Mouse (Mus musculus) MEL (cell line): Measurements from ENCODE around the gene Ilf2. TPM values are rescaled to one million over a fixed set of nuclear protein-coding genes. Genes with fewer than 3 reads are reported as not detected.

ENCODE experiments used
- DNase-seq: peaks from one replicate; pipeline ENCODE4 v3.0.0; 2011; ENCODE audit warnings: low read depth, low spot score
- H3K27ac ChIP-seq: 2 replicates; pipeline ENCODE4 v1.5.1; 2012; ENCODE audit warnings: low read depth, mild to moderate bottlenecking, control low read depth, low read length, moderate library complexity; ENCODE audit not compliant: control insufficient read depth
- H3K27me3 ChIP-seq, 2 experiments: fragments of 150-350 bp in 1 of 2; sonication (generic) in 1 of 2; 2 replicates each; pipeline ENCODE4 v1.6.1; 2012; ENCODE audit warnings: low read length in 2 of 2, mild to moderate bottlenecking in 2 of 2, improper control_type of control experiment in 1 of 2, moderate library complexity in 1 of 2; ENCODE audit not compliant: insufficient read depth in 2 of 2, control insufficient read depth in 1 of 2
- H3K36me3 ChIP-seq, 2 experiments: 2 replicates each; pipeline ENCODE4 v1.6.1; 2012 to 2014; ENCODE audit warnings: low read length in 2 of 2, improper control_type of control experiment in 1 of 2, inconsistent platforms in 1 of 2, mild to moderate bottlenecking in 1 of 2; ENCODE audit not compliant: insufficient read depth in 2 of 2, control insufficient read depth in 1 of 2
- H3K4me1 ChIP-seq, 2 experiments: fragments of 150-350 bp in 1 of 2; sonication (generic) in 1 of 2; 2 replicates each; pipeline ENCODE4 v1.6.1; 2012; ENCODE audit warnings: low read length in 2 of 2, improper control_type of control experiment in 1 of 2, mild to moderate bottlenecking in 1 of 2; ENCODE audit not compliant: insufficient read depth in 2 of 2, control insufficient read depth in 1 of 2
- H3K4me3 ChIP-seq, 2 experiments: fragments of 150-350 bp in 1 of 2; sonication (generic) in 1 of 2; 2 replicates each; pipeline ENCODE4 v1.5.1; 2012; ENCODE audit warnings: low read depth in 2 of 2, low read length in 2 of 2, mild to moderate bottlenecking in 2 of 2, moderate library complexity in 2 of 2, control low read depth in 1 of 2, improper control_type of control experiment in 1 of 2; ENCODE audit not compliant: control insufficient read depth in 1 of 2, insufficient read depth in 1 of 2
- H3K79me2 ChIP-seq: 2 replicates; pipeline ENCODE4 v1.6.1; 2012; ENCODE audit warnings: mild to moderate bottlenecking, low read length, moderate library complexity; ENCODE audit not compliant: control insufficient read depth, poor library complexity, insufficient read depth
- H3K9ac ChIP-seq: 2 replicates; pipeline ENCODE4 v1.6.1; 2012; ENCODE audit warnings: low read depth, mild to moderate bottlenecking, control low read depth, low read length, moderate library complexity; ENCODE audit not compliant: control insufficient read depth, poor library complexity, severe bottlenecking
- H3K9me3 ChIP-seq: fragments of 150-350 bp; sonication (generic); replicated peaks from 2 replicates; pipeline ENCODE4 v1.6.1; 2012; ENCODE audit warnings: mild to moderate bottlenecking, low read length, improper control_type of control experiment, moderate library complexity; ENCODE audit not compliant: insufficient read depth
- BHLHE40 ChIP-seq: IDR thresholded peaks from 2 replicates; pipeline ENCODE4 v1.6.1; 2012; ENCODE audit warnings: low read depth, mild to moderate bottlenecking, inconsistent platforms, low read length, improper control_type of control experiment, borderline replicate concordance
- CHD1 ChIP-seq: IDR thresholded peaks from 2 replicates; pipeline ENCODE4 v1.6.1; 2012; ENCODE audit warnings: low read depth, mild to moderate bottlenecking, inconsistent platforms, low read length, improper control_type of control experiment
- CHD2 ChIP-seq: IDR thresholded peaks from 2 replicates; pipeline ENCODE4 v1.6.1; 2011; ENCODE audit warnings: low read length, improper control_type of control experiment
- CTCF ChIP-seq, 3 experiments: IDR thresholded peaks in 2 of 3; conservative IDR thresholded peaks in 1 of 3; 2 replicates each; pipeline ENCODE4 v1.5.1; 2011 to 2012; ENCODE audit warnings: low read length in 3 of 3, low read depth in 2 of 3, mild to moderate bottlenecking in 2 of 3, improper control_type of control experiment in 1 of 3, inconsistent platforms in 1 of 3, mixed read lengths in 1 of 3, moderate library complexity in 1 of 3; ENCODE audit not compliant: control insufficient read depth in 1 of 3, insufficient read depth in 1 of 3, poor library complexity in 1 of 3, severe bottlenecking in 1 of 3
- EP300 ChIP-seq, 2 experiments: IDR thresholded peaks; 2 replicates each; pipeline ENCODE4 v1.6.1; 2011; ENCODE audit warnings: improper control_type of control experiment in 2 of 2, low read length in 2 of 2, low read depth in 1 of 2, mild to moderate bottlenecking in 1 of 2
- ETS1 ChIP-seq: IDR thresholded peaks from 2 replicates; pipeline ENCODE4 v1.6.1; 2012; ENCODE audit warnings: low read depth, mild to moderate bottlenecking, inconsistent platforms, low read length, improper control_type of control experiment, moderate library complexity
- GABPA ChIP-seq: IDR thresholded peaks from 2 replicates; pipeline ENCODE4 v1.6.1; 2012; ENCODE audit warnings: low read depth, mild to moderate bottlenecking, inconsistent platforms, low read length, improper control_type of control experiment, moderate library complexity
- MAFK ChIP-seq: IDR thresholded peaks from 2 replicates; pipeline ENCODE4 v1.6.1; 2011; ENCODE audit warnings: low read depth, mild to moderate bottlenecking, low read length, improper control_type of control experiment, borderline replicate concordance
- MAX ChIP-seq: IDR thresholded peaks from 2 replicates; pipeline ENCODE4 v1.6.1; 2011; ENCODE audit warnings: low read length, improper control_type of control experiment
- MAZ ChIP-seq: IDR thresholded peaks from 2 replicates; pipeline ENCODE4 v1.6.1; 2012; ENCODE audit warnings: low read depth, mild to moderate bottlenecking, inconsistent platforms, low read length, improper control_type of control experiment
- MXI1 ChIP-seq: IDR thresholded peaks from 2 replicates; pipeline ENCODE4 v1.6.1; 2011; ENCODE audit warnings: mild to moderate bottlenecking, low read depth, low read length, improper control_type of control experiment
- MYC ChIP-seq: IDR thresholded peaks from 2 replicates; pipeline ENCODE4 v1.6.1; 2011; ENCODE audit warnings: low read depth, mild to moderate bottlenecking, low read length, improper control_type of control experiment, moderate library complexity
- NELFE ChIP-seq: IDR thresholded peaks from 2 replicates; pipeline ENCODE4 v1.6.1; 2011; ENCODE audit warnings: low read depth, low read length, improper control_type of control experiment
- POLR2A ChIP-seq, 2 experiments: IDR thresholded peaks; 2 replicates each; pipeline ENCODE4 v1.6.1; 2011 to 2012; ENCODE audit warnings: low read length in 2 of 2, mild to moderate bottlenecking in 2 of 2, control low read depth in 1 of 2, improper control_type of control experiment in 1 of 2, low read depth in 1 of 2, moderate library complexity in 1 of 2; ENCODE audit not compliant: control insufficient read depth in 1 of 2, insufficient read depth in 1 of 2, poor library complexity in 1 of 2
- POLR2AphosphoS2 ChIP-seq: IDR thresholded peaks from 2 replicates; pipeline ENCODE4 v1.6.1; 2011; ENCODE audit warnings: low read length, improper control_type of control experiment
- RAD21 ChIP-seq: IDR thresholded peaks from 2 replicates; pipeline ENCODE4 v1.6.1; 2011; ENCODE audit warnings: mild to moderate bottlenecking, low read depth, low read length, improper control_type of control experiment
- RCOR1 ChIP-seq: IDR thresholded peaks from 2 replicates; pipeline ENCODE4 v1.6.1; 2012; ENCODE audit warnings: low read depth, mild to moderate bottlenecking, inconsistent platforms, low read length, improper control_type of control experiment
- SIN3A ChIP-seq: IDR thresholded peaks from 2 replicates; pipeline ENCODE4 v1.6.1; 2012; ENCODE audit warnings: low read length, improper control_type of control experiment, inconsistent platforms
- TAL1 ChIP-seq: IDR thresholded peaks from 2 replicates; pipeline ENCODE4 v1.6.1; 2012; ENCODE audit warnings: mild to moderate bottlenecking, inconsistent platforms, low read length, moderate library complexity, mixed read lengths
- TBP ChIP-seq: IDR thresholded peaks from 2 replicates; pipeline ENCODE4 v1.8.0; 2011; ENCODE audit warnings: low read depth, low read length, improper control_type of control experiment
- UBTF ChIP-seq: IDR thresholded peaks from 2 replicates; pipeline ENCODE4 v1.6.1; 2012; ENCODE audit warnings: low read depth, mild to moderate bottlenecking, inconsistent platforms, low read length, improper control_type of control experiment, moderate library complexity, borderline replicate concordance; ENCODE audit not compliant: insufficient read depth
- USF1 ChIP-seq: IDR thresholded peaks from 2 replicates; pipeline ENCODE4 v1.6.1; 2014; ENCODE audit warnings: low read depth, mild to moderate bottlenecking, inconsistent platforms, low read length, improper control_type of control experiment, moderate library complexity
- ZC3H11A ChIP-seq: IDR thresholded peaks from 2 replicates; pipeline ENCODE4 v1.6.1; 2012; ENCODE audit warnings: low read depth, mild to moderate bottlenecking, inconsistent platforms, low read length, improper control_type of control experiment
- ZKSCAN1 ChIP-seq: IDR thresholded peaks from 2 replicates; pipeline ENCODE4 v1.6.1; 2012; ENCODE audit warnings: low read depth, mild to moderate bottlenecking, inconsistent platforms, low read length, improper control_type of control experiment, moderate library complexity
- ZMIZ1 ChIP-seq: IDR thresholded peaks from 2 replicates; pipeline ENCODE4 v1.6.1; 2012; ENCODE audit warnings: low read depth, mild to moderate bottlenecking, inconsistent platforms, low read length, improper control_type of control experiment, moderate library complexity
- polyA plus RNA-seq, 2 experiments: library from polyadenylated mRNA; stranded (reverse) in 1 of 2; unstranded in 1 of 2; fragments of >175 nt in 1 of 2; fragments of >200 nt in 1 of 2; gene quantifications; 2 replicates each; pipeline versions ENCODE4 v1.2.1 to v1.2.4; 2012; ENCODE audit warnings: low replicate concordance in 2 of 2, low read depth in 1 of 2; ENCODE audit not compliant: insufficient read length in 2 of 2, insufficient read depth in 1 of 2, missing spikeins in 1 of 2
- total RNA-seq: library from RNA; depleted of rRNA; stranded (reverse); fragments of 300-350 nt; gene quantifications from 2 replicates; pipeline ENCODE4 v1.2.3, GENCODE M21; 2012

Ilf2 gene
- total and polyA plus RNA-seq, 3 experiments: 107 to 223 (median 175) TPM

- Histone ChIP-seq H3K4me1 (peaks cover 2 to 13% of the 10 kb centered on the region in 2 experiments; a peak in 2 of 4 replicates), H3K36me3 (no peaks in the 10 kb centered on the region; a peak in 2 of 4 replicates), H3K9ac (no peak overlapping the region), H3K27me3 (peaks cover 5 to 7% of the 10 kb centered on the region in 2 experiments), H3K79me2 (no peaks in the 10 kb centered on the region), H3K9me3 (no peaks in the 10 kb centered on the region), H3K27ac (no peak overlapping the region), H3K4me3 (no peak overlapping the region)
- no peak for DNase-seq
- TF ChIP-seq MYC (no peak), CHD2 (no peak), NELFE (no peak), UBTF (no peak), EP300 (IDR thresholded peaks at IDR 0.05; ENCODE audit: low read depth in 1 of 2, low read length in 2 of 2) (no peak), RCOR1 (no peak), ZKSCAN1 (no peak), SIN3A (no peak), TBP (no peak), POLR2A (IDR thresholded peaks at IDR 0.05; ENCODE audit: control insufficient read depth in 1 of 2, insufficient read depth in 1 of 2, low read depth in 1 of 2, low read length in 2 of 2, poor library complexity in 1 of 2) (no peak), BHLHE40 (no peak), MXI1 (no peak), MAZ (no peak), MAFK (no peak), ZC3H11A (no peak), TAL1 (no peak)
Measured at GRCm38 (mm10) chr3:90527291-90527873, 51.5 kb downstream of the Ilf2 start.

- no peak for TF ChIP-seq CHD2
- TF ChIP-seq RAD21: no peak
- TF ChIP-seq POLR2AphosphoS2: no peak
- no peak for TF ChIP-seq GABPA
- no peak for TF ChIP-seq ZMIZ1
- TF ChIP-seq MXI1: no peak
- TF ChIP-seq RCOR1: no peak
- TF ChIP-seq TBP: no peak
- TF ChIP-seq UBTF: no peak
- no peak for TF ChIP-seq POLR2A (IDR thresholded peaks at IDR 0.05; ENCODE audit: control insufficient read depth in 1 of 2, insufficient read depth in 1 of 2, low read depth in 1 of 2, low read length in 2 of 2, poor library complexity in 1 of 2)
- TF ChIP-seq MYC: no peak
- no peak for TF ChIP-seq MAX
- TF ChIP-seq USF1: no peak
- TF ChIP-seq CTCF (IDR thresholded peaks at IDR 0.05 in 2 of 3, conservative IDR thresholded peaks at IDR 0.05 in 1 of 3; ENCODE audit: control insufficient read depth in 1 of 3, insufficient read depth in 1 of 3, low read depth in 2 of 3, low read length in 3 of 3, poor library complexity in 1 of 3, severe bottlenecking in 1 of 3): no peak
- no peak for TF ChIP-seq EP300 (IDR thresholded peaks at IDR 0.05; ENCODE audit: low read depth in 1 of 2, low read length in 2 of 2)
- TF ChIP-seq CHD1: no peak
- no peak for TF ChIP-seq TAL1
- no peak for TF ChIP-seq BHLHE40
- TF ChIP-seq ETS1: no peak
- Histone ChIP-seq H3K4me1 (peaks cover 0 to 4% of the 10 kb centered on the region in 2 experiments; a peak in 1 of 4 replicates), H3K9me3 (no peaks in the 10 kb centered on the region), H3K9ac (no peak overlapping the region), H3K36me3 (no peaks in the 10 kb centered on the region), H3K4me3 (no peak overlapping the region), H3K27ac (no peak overlapping the region), H3K79me2 (no peaks in the 10 kb centered on the region), H3K27me3 (peaks cover 12 to 18% of the 10 kb centered on the region in 2 experiments)
- DNase-seq: no peak
Measured at GRCm38 (mm10) chr3:90531713-90532112, 55.8 kb downstream of the Ilf2 start.
